Mouse (Mus musculus) lung, embryonic 14.5 days (tissue): ENCODE measurements around the gene Wnt3. TPM values are rescaled to one million over a fixed set of nuclear protein-coding genes. Genes with fewer than 3 reads are reported as not detected.
A peak's percentile ranks its signal among the peaks of the same experiment; 100 is the strongest.
"Not testable (repeated sequence)": the region's sequence is repeated elsewhere in the genome, so short reads cannot be mapped to it uniquely, and the experiment has no call there.

Experiments
- ATAC-seq: fragments of 200-750 bp; cut with Nextera tagmentation; 2 replicates; pipeline ENCODE4 v1.8.0; 2017; ENCODE audit warnings: mild to moderate bottlenecking, moderate TSS enrichment, moderate library complexity; ENCODE audit not compliant: insufficient read depth
- DNase-seq: peaks from one replicate; pipeline ENCODE4 v3.0.0-alpha.2; 2015
- H3K27ac ChIP-seq: fragments of 300-500 bp; sonication (generic); 2 replicates; pipeline ENCODE4 v1.5.1; 2014; ENCODE audit warnings: low read depth, mild to moderate bottlenecking, moderate library complexity
- H3K27me3 ChIP-seq: fragments of 300-500 bp; sonication (generic); 2 replicates; pipeline ENCODE4 v1.6.1; 2014; ENCODE audit warnings: low read length, control low read depth; ENCODE audit not compliant: insufficient read depth
- H3K36me3 ChIP-seq: fragments of 300-500 bp; sonication (generic); 2 replicates; pipeline ENCODE4 v1.6.1; 2014; ENCODE audit warnings: control low read depth; ENCODE audit not compliant: insufficient read depth
- H3K4me1 ChIP-seq: fragments of 300-500 bp; sonication (generic); 2 replicates; pipeline ENCODE4 v1.6.1; 2014; ENCODE audit warnings: antibody characterized with exemption, control low read depth; ENCODE audit not compliant: insufficient read depth
- H3K4me2 ChIP-seq: fragments of 300-500 bp; sonication (generic); 2 replicates; pipeline ENCODE4 v1.6.1; 2014; ENCODE audit warnings: mild to moderate bottlenecking
- H3K4me3 ChIP-seq: fragments of 300-500 bp; sonication (generic); 2 replicates; pipeline ENCODE4 v1.5.1; 2014; ENCODE audit warnings: low read depth, low read length
- H3K9ac ChIP-seq: fragments of 300-500 bp; sonication (generic); 2 replicates; pipeline ENCODE4 v1.6.1; 2014
- H3K9me3 ChIP-seq: fragments of 300-500 bp; sonication (generic); 2 replicates; pipeline ENCODE4 v1.6.1; 2016; ENCODE audit warnings: low read depth, low read length, control low read depth
- CTCF ChIP-seq: IDR thresholded peaks from 2 replicates; pipeline ENCODE4 v1.5.1; 2016; ENCODE audit warnings: antibody characterized with exemption, low read depth
- WGBS: fragments of 180-500 bp; shearing (Covaris S2); extraction: QIAGEN DNeasy Blood & Tissue Kit; methylation state at CpG from one replicate; pipeline ENCODE4 v1.1.7; 2014; 5-methylcytosine and 5-hydroxymethylcytosine counted together
- polyA plus RNA-seq: library from polyadenylated mRNA; unstranded; fragments of >200 nt; fragmentation: Nextera tagmentation; extraction: Ambion mirVana; gene quantifications from 2 replicates; pipeline ENCODE4 v1.2.1, GENCODE M21; 2014

The Wnt3 gene
- polyA plus RNA-seq, 1 experiment from 2014 or later: 0.18 TPM

DNA sequence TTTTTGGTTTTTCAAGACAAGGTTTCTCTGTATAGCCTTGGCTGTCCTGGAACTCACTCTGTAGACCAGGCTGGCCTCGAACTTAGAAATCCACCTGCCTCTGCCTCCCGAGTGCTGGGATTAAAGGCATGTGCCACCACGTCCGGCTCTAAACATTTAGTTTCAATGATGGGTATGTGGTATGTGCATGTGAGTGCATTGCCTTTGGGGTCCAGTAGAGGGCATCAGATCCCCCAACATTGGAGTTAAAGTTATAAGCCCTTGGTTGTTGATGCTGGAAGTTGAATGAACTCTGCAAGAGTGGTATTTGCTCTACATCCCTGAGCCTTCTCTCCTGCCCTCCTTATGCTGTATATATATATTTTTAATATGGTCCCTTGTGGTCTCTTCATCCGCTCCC, 13.1 kb upstream of the Wnt3 start:
- H3K9ac ChIP-seq, DNase-seq, H3K27me3 ChIP-seq, H3K4me1 ChIP-seq, ATAC-seq, H3K36me3 ChIP-seq, H3K4me2 ChIP-seq, H3K27ac ChIP-seq, H3K9me3 ChIP-seq, H3K4me3 ChIP-seq: not testable (repeated sequence)
- peak; percentile 22; the same call in 1 of the 2 replicates for TF ChIP-seq CTCF
- 85% methylated on average over 5 of the region's 5 CpGs for WGBS

DNA sequence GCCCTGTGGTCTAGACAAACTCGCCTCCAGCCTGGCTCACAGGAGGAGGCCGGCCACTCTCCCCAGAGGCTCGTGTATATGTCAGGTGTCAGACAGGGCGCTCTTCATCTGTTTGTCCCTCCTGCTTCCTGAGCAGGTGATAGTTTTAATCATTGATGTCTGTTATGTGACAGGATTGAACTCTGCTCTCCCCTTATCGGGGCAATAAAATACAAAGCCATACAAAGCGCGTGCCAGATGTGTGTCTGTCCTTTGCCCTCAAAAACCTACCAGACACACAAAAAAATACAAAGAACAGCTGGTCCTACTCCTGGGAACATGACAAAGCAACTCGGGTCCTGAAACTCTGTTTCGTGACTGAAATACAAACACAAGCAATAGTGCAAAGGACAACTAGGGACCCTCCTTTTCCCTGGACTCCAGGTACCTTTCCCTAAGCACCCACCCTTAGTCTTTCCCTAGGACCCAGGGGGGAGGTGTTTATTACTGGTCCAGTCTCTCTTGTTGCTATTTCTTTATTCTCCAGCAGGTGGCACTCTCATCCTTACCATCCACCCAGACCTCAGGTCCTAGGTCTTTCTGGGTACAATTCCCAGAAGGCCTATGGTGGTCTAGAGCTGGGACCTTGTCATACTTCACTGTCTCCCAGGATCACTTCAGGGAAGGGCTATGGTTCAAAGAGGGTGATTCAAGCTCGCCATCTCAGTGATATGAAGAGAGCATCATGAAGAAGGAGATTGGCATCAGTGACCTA, 10.4 kb upstream of the Wnt3 start:
- Histone ChIP-seq H3K27ac (no peak overlapping the region), H3K4me2 (no peak overlapping the region), H3K4me3 (no peak overlapping the region), H3K4me1 (no peaks in the 10 kb centered on the region), H3K36me3 (no peaks in the 10 kb centered on the region), H3K9me3 (no peaks in the 10 kb centered on the region), H3K27me3 (peaks cover 1% of the 10 kb centered on the region; the same call in 1 of the 2 replicates), H3K9ac (no peak overlapping the region)
- ATAC-seq (peak; percentile 56), DNase-seq (peak; percentile 83)
- peak; percentile 88 for TF ChIP-seq CTCF
- 20% methylated on average over 10 of the region's 10 CpGs for WGBS

DNA sequence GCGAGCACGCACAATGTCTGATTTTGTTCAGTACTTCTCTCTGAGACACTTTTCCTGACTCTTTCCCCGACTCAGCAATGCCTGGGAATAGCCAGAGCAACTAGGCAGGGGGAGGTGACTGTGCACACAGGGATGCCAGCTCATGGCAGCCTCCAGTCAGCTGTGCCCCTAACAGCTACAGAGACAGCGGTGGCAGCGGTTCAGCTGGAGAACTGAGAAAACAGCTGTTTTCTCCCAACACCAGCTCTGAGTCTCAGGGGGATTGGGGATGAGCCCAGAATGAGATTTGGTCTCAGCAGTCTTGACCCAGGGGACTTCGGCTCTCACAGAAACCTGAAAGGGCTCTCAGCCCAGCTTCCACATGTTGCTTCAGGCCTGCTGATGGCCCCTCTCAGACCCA, 9.3 kb upstream of the Wnt3 start:
- no peak overlapping the region for H3K4me3 ChIP-seq
- no peak overlapping the region for H3K4me2 ChIP-seq
- H3K9me3 ChIP-seq: no peaks in the 10 kb centered on the region
- DNase-seq (no peak), ATAC-seq (no peak)
- no peak overlapping the region for H3K9ac ChIP-seq
- no peaks in the 10 kb centered on the region for H3K36me3 ChIP-seq
- no peak for TF ChIP-seq CTCF
- peaks cover 8% of the 10 kb centered on the region for H3K27me3 ChIP-seq
- no peak overlapping the region for H3K27ac ChIP-seq
- no peaks in the 10 kb centered on the region for H3K4me1 ChIP-seq
- WGBS: 50% methylated on average over 6 of the region's 6 CpGs

DNA sequence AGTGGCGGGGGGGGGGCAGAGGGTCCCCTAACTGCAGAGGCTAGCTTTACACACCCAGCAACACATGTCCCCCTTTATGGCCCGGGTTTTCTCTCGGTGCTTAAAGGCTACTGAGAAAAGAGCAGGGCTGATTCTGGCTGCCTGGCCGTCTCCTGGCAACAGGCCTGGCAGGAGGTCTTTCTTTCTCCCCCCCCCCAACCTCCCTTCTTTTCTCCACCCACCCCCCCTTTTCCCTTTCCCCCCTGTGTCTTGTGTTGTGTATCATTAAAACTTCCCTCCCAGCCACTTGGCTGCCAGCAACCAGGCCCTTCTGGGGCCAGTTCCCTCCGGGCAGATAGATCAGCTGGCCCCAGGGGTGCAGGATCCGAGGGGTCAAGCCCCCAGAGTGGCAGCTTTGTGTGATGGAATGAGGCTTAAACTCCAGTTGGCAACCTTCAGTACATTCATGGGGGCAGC, 8.4 kb upstream of the Wnt3 start:
- 13% methylated on average over 6 of the region's 6 CpGs for WGBS
- Histone ChIP-seq H3K27me3 (peaks cover 18% of the 10 kb centered on the region), H3K36me3 (no peaks in the 10 kb centered on the region), H3K27ac (no peak overlapping the region), H3K4me1 (no peaks in the 10 kb centered on the region), H3K9ac (no peak overlapping the region), H3K9me3 (no peaks in the 10 kb centered on the region), H3K4me3 (no peak overlapping the region), H3K4me2 (no peak overlapping the region)
- DNase-seq (no peak), ATAC-seq (no peak)
- TF ChIP-seq CTCF: no peak

DNA sequence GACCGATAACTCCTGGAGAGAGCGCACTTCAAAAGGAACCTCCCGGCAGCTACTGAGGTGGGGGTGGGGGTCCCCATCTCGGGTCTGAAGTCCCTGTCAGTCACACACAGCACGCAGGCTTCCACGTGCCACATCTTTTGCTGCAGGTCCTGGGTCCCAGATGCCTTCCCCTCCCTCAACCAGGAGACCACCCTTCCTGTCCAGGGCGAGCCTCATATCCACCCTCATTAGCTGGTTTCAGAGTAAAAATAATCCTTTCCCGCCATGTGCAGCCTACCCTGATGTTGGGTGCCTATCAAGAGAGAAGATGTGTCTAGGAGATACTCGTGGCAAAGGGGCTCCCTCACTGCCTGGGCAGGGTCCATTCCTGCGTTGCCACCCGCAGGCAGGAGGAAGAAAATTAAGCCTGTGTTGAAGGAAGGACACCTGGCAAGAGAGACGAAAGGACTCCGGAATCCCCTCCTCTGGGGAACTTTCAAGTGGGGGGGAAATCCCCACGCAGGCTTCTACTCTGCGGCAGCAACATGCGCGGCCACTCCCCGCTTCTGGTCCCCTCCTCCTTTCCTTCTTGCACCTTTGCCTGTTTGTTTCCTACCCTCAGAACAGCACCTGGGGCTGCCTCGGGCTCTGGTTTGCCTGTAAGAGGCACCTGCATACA, 2.7 kb upstream of the Wnt3 start:
- no peak for DNase-seq
- no peaks in the 10 kb centered on the region for H3K9me3 ChIP-seq
- no peak overlapping the region for H3K4me3 ChIP-seq
- no peak for ATAC-seq
- no peak for TF ChIP-seq CTCF
- H3K27me3 ChIP-seq: peaks cover 75% of the 10 kb centered on the region
- no peak overlapping the region for H3K27ac ChIP-seq
- no peaks in the 10 kb centered on the region for H3K4me1 ChIP-seq
- no peak overlapping the region for H3K9ac ChIP-seq
- no peaks in the 10 kb centered on the region for H3K36me3 ChIP-seq
- no peak overlapping the region for H3K4me2 ChIP-seq
- WGBS: 2% methylated on average over 19 of the region's 19 CpGs

DNA sequence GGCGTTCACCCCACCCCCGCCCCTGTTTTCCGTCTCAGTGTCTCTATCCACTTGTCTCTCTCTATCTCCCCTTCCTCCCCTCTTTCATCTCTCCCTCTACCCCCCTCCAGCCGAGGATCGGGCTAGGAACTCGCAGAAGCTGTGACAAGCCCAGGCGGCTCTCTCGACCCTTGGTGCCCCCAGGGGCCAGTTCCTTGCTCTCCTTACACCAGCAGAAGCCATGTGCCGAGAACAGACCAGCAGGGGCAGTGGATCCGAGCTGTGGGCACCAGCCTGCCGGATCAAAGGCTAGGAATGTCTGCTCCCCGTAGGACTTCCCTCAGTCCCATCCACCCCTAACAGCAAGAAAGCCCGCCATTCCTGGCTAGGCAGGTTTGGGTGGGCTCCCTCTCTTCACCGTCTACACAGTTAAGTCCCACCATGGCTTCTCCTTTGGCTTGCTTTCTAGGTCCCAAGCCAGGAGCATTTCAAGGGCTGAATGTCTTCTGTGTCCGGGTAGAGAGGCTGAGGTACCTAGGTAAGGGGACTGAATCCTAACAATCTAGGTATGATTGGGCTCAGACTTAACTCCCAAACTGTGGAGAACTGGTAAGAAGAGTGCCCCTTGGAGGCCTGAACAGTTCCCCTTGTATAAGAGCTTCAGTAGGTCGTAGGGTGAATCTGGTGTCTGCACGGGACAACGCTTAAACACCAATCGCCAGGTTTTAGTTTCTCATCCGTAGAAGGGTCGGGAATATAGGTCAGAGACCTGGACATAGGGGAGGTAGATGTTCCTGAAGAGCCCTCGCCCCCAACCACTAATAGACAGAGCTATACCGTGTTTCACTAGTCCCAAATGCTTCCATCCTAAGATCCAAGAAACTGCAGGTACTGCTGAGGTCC, 1.2 kb upstream of the Wnt3 start:
- WGBS: 2% methylated on average over 23 of the region's 23 CpGs
- no peak overlapping the region for H3K9ac ChIP-seq
- H3K27me3 ChIP-seq: peaks cover 77% of the 10 kb centered on the region
- H3K4me1 ChIP-seq: no peaks in the 10 kb centered on the region
- no peak for TF ChIP-seq CTCF
- ATAC-seq (no peak), DNase-seq (no peak)
- H3K36me3 ChIP-seq: no peaks in the 10 kb centered on the region
- H3K9me3 ChIP-seq: no peaks in the 10 kb centered on the region
- H3K27ac ChIP-seq: no peak overlapping the region
- no peak overlapping the region; the same call in 1 of the 2 replicates for H3K4me3 ChIP-seq
- peak overlapping the region; percentile 48; the same call in 1 of the 2 replicates for H3K4me2 ChIP-seq

DNA sequence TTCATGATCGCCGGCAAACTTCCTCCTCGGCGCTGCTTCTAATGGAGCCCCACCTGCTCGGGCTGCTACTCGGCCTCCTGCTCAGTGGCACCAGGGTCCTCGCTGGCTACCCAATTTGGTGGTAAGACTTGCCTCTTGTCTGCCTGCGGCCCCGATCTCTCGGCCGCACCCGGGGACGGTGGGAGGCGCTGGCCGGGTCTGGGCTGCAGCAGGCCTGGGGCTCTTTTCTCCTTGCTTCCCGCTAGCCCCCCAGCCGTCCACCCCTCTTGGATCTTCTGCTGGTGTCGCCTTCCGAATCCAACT, 229 bp downstream of the Wnt3 start:
- H3K27me3 ChIP-seq: peaks cover 77% of the 10 kb centered on the region
- ATAC-seq: no peak
- TF ChIP-seq CTCF: no peak
- no peaks in the 10 kb centered on the region for H3K9me3 ChIP-seq
- H3K4me2 ChIP-seq: peak overlapping the region; percentile 48
- no peaks in the 10 kb centered on the region for H3K4me1 ChIP-seq
- no peak overlapping the region for H3K27ac ChIP-seq
- 1% methylated on average over 19 of the region's 19 CpGs for WGBS
- no peak overlapping the region for H3K9ac ChIP-seq
- H3K4me3 ChIP-seq: peak overlapping the region; percentile 25
- no peaks in the 10 kb centered on the region for H3K36me3 ChIP-seq
- no peak for DNase-seq
